Mouse (Mus musculus) bone marrow macrophage, adult 2 months (primary cell): Measurements from ENCODE around the gene Cmip. TPM values are rescaled to one million over a fixed set of nuclear protein-coding genes. Genes with fewer than 3 reads are reported as not detected.

ENCODE experiments used
- H3K27ac ChIP-seq: 2 replicates; pipeline ENCODE4 v1.5.1; 2012; ENCODE audit warnings: low read depth, low read length; ENCODE audit not compliant: insufficient read depth
- H3K4me1 ChIP-seq: 2 replicates; pipeline ENCODE4 v1.6.1; 2012; ENCODE audit warnings: low read length; ENCODE audit not compliant: control insufficient read depth, insufficient read depth
- H3K4me3 ChIP-seq: 2 replicates; pipeline ENCODE4 v1.5.1; 2012; ENCODE audit warnings: mild to moderate bottlenecking, low read length, moderate library complexity; ENCODE audit not compliant: insufficient read depth
- CTCF ChIP-seq: IDR thresholded peaks from 2 replicates; pipeline ENCODE4 v1.5.1; 2012; ENCODE audit warnings: low read depth, mild to moderate bottlenecking, low read length, moderate library complexity
- POLR2A ChIP-seq: IDR thresholded peaks from 2 replicates; pipeline ENCODE4 v1.6.1; 2012; ENCODE audit warnings: mild to moderate bottlenecking, low read depth, low read length, borderline replicate concordance
- polyA plus RNA-seq: library from polyadenylated mRNA; stranded (reverse); fragments of >200 nt; gene quantifications from 2 replicates; pipeline ENCODE4 v1.2.4, GENCODE M21; 2012; ENCODE audit not compliant: missing spikeins, insufficient read depth, insufficient read length

Gene Cmip
- polyA plus RNA-seq, 1 experiment = 60.1 TPM

GRCm38 (mm10) chr8:117395055-117395454, 138.2 kb downstream of the Cmip start:
- no peak overlapping the region for H3K27ac ChIP-seq
- no peak overlapping the region for H3K4me3 ChIP-seq
- H3K4me1 ChIP-seq = 0 out of 2 replicates have a peak, but pooled peaks cover 3% of the 10 kb centered on the region
- TF ChIP-seq POLR2A = no peak
- no peak for TF ChIP-seq CTCF

- TF ChIP-seq POLR2A (no peak), CTCF (no peak)
- Histone ChIP-seq H3K4me1 (0 out of 2 replicates have a peak, but pooled peaks cover 3% of the 10 kb centered on the region), H3K4me3 (no peak overlapping the region), H3K27ac (no peak overlapping the region)
These were observed 140.0 kb downstream of the Cmip start for GRCm38 (mm10) chr8:117396884-117397283.

DNA sequence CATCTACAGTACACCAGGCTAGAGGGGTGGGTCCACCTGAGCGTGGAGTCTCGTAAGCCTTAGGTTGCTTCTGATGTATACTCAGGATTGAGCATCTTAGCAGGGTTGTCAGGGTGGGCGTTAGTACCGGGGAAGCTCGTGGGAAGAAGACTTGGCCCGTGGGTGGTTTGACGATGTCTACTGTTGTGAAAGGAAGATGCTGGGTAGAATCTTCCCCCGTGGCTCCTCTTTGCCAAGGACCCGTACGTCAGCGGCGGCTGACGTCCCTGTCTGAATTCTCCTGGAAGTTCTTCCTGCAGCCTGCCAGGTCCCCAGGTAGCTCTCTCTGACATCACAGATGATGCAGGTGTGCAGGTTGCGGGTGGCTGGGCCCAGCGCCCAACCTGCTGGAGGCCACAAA, 140.9 kb downstream of the Cmip start:
- Histone ChIP-seq H3K4me3 (no peak overlapping the region), H3K27ac (no peak overlapping the region), H3K4me1 (0 out of 2 replicates have a peak, but pooled peaks cover 3% of the 10 kb centered on the region)
- TF ChIP-seq POLR2A (no peak), CTCF (no peak)

GRCm38 (mm10) chr8:117399229-117399628, 142.4 kb downstream of the Cmip start:
- Histone ChIP-seq H3K27ac (no peak overlapping the region), H3K4me1 (peaks cover 5% of the 10 kb centered on the region; the same call in 1 of the 2 replicates), H3K4me3 (no peak overlapping the region)
- TF ChIP-seq POLR2A = no peak
- TF ChIP-seq CTCF = no peak

DNA sequence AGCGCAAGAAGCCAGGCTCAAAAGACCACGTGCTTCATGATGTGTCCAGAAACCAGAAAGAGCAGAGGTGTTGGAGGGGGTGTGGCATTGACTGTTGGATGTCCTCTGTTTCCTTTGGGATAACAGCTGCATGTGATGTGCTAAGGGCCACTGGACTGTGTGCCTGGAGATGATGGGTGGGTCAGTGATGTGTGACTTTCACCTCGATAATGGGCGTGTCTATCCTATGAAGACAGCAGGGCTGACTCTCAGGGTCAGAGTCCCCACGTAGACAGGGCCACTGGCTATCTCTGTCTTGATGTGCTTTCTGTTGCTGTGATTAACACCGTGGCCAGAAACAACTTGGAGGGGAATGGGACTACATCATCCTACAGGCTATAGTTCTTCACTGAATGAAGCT, 144.0 kb downstream of the Cmip start:
- TF ChIP-seq POLR2A = no peak
- no peak for TF ChIP-seq CTCF
- Histone ChIP-seq H3K4me1 (peaks cover 13% of the 10 kb centered on the region), H3K27ac (no peak overlapping the region), H3K4me3 (no peak overlapping the region)

- Histone ChIP-seq H3K27ac (no peak overlapping the region), H3K4me1 (peaks cover 18% of the 10 kb centered on the region)
- TF ChIP-seq CTCF (no peak), POLR2A (no peak)
These were observed 145.0 kb downstream of the Cmip start for GRCm38 (mm10) chr8:117401880-117402279.

GRCm38 (mm10) chr8:117402911-117403704, 146.2 kb downstream of the Cmip start:
- Histone ChIP-seq H3K27ac (no peak overlapping the region), H3K4me1 (peaks cover 18% of the 10 kb centered on the region), H3K4me3 (no peak overlapping the region)
- TF ChIP-seq POLR2A = no peak
- no peak for TF ChIP-seq CTCF

More at GRCm38 (mm10) chr8:117401880-117402279, 145.0 kb downstream of the Cmip start:
- H3K4me3 ChIP-seq = no peak overlapping the region

DNA sequence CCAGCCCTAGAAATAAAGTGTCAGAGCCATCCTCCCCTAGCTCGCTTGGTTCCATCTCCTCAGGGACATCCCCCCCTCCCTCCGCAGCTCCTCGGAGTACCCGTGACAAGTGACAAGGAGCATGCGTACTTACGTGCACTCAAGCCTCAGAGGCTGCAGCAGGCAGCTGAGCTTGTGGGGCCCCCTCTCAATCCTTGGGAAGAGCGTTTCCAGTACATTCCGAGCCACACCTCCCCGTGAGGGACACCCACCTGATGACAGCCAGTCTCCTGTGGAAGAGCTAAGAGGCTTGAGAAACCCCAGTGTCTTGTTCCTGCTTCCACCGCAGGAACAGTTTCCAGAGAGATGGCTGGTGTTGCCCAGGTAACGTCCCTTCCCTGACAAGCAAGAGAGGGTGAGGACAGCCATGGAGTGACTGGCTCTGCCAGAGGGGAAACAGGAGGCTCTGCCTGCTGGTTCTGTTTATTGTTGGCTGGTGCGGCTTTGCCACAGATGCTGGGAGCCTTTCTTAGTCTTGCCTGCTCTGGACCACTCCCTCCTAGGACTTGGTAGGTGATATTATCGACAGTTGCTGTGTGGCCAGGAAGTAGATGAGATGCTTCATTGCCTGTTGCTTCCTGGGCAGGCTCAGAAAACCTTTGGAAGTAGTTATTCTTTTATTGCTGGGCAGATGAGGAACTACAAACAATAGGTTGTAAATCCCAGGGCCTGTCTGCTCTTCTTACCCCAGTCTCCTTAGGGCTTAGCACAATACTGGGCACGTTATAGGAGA, 147.0 kb downstream of the Cmip start:
- H3K4me1 ChIP-seq = peaks cover 18% of the 10 kb centered on the region
- TF ChIP-seq CTCF (no peak), POLR2A (no peak)

DNA sequence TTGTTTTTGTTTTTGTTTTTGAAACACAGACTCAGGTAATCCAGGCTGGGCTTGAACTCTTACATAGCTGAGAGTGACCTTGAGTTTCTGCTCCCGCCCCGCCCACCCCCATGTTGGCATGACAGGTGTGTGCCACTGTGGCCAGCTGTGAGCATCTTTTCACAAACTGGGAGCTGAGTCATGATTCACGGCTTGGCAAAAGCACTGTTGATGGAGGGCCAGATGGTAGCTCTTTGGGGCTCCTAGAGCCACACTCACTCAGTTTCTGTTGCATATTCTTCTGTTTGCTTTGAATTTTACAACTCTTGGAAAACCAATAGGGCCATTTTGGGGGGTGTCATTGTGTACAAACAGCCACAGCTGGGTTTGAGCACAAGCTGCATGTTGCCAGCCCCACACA, 149.2 kb downstream of the Cmip start:
- no peak overlapping the region for H3K4me3 ChIP-seq
- no peak overlapping the region for H3K27ac ChIP-seq
- H3K4me1 ChIP-seq = peaks cover 18% of the 10 kb centered on the region
- TF ChIP-seq CTCF = no peak

More for the DNA sequence above, 147.0 kb downstream of the Cmip start:
- Histone ChIP-seq H3K27ac (no peak overlapping the region), H3K4me3 (no peak overlapping the region)

GRCm38 (mm10) chr8:117408634-117409033, 151.8 kb downstream of the Cmip start:
- Histone ChIP-seq H3K4me3 (no peak overlapping the region), H3K27ac (no peak overlapping the region), H3K4me1 (peaks cover 18% of the 10 kb centered on the region)
- TF ChIP-seq POLR2A = no peak
- TF ChIP-seq CTCF = no peak
